Mouse (Mus musculus): ENCODE data around the gene Phrf1. TPM values are rescaled to one million over a fixed set of nuclear protein-coding genes. Genes with fewer than 3 reads are reported as not detected.
A peak's percentile ranks its signal among the peaks of the same experiment; 100 is the strongest.

The Phrf1 gene
- 99.5 and 99.9 TPM in 2 replicates for polyA plus RNA-seq (2011; ENCODE audit: insufficient read depth, insufficient read length, low read depth, missing spikeins)

- Histone ChIP-seq H3K27ac (ENCODE audit: insufficient read depth, low read length) (peak within 1 kb of the TSS; percentile 32; the same call in 1 of the 2 replicates), H3K36me3 (ENCODE audit: control insufficient read depth, insufficient read depth, low read length, poor library complexity, severe bottlenecking) (peaks cover 23% of the 10 kb centered on the region), H3K4me1 (ENCODE audit: control insufficient read depth, insufficient read depth, low read length) (no peaks in the 10 kb centered on the region), H3K9me3 (replicated peaks; ENCODE audit: control insufficient read depth, insufficient read depth, low read length, poor library complexity, severe bottlenecking) (no peaks in the 10 kb centered on the region), H3K4me3 (ENCODE audit: low read depth, low read length) (peak within 1 kb of the TSS; percentile 84), H3K9ac (ENCODE audit: low read depth, poor library complexity, severe bottlenecking) (peak within 1 kb of the TSS; percentile 82), H3K27me3 (ENCODE audit: control insufficient read depth, insufficient read depth, low read length, poor library complexity, severe bottlenecking) (no peaks in the 10 kb centered on the region)
- TF ChIP-seq POLR2A (IDR thresholded peaks at IDR 0.05; ENCODE audit: insufficient read depth, low read length) = no peak
- TF ChIP-seq CTCF (IDR thresholded peaks at IDR 0.05; ENCODE audit: low read depth, low read length) = peak; percentile 85
- TF ChIP-seq EP300 (IDR thresholded peaks at IDR 0.05; ENCODE audit: insufficient read depth, low read depth, low read length) = no peak
Observed at GRCm38 (mm10) chr7:141228279-141229067, at the start of gene Phrf1. Phrf1 (plus strand) TSS chr7:141228784.

DNA sequence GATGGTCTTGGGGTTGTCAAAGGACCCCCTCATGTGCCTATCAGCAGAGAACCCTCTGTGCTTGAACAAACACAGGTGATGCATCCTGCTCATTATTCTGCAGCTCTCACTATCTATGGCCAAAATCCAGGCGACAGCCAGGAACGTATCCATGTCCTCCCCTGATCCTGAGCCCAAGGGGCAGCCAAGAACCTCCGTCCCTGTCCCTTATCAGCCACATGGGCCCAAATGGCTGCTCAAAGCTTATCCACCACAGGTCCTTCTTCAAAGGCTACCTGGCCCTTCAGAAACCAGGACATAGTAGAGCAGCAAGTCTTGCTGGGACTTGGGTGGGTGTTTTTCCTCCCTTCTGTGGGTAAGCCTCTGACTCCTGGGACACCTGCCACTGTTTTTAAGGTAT, 40.4 kb upstream of the Phrf1 start:
- no peak overlapping the region for H3K4me3 ChIP-seq (ENCODE audit: low read depth, low read length)
- peaks cover 7% of the 10 kb centered on the region for H3K4me1 ChIP-seq (ENCODE audit: control insufficient read depth, insufficient read depth, low read length)
- no peaks in the 10 kb centered on the region for H3K27me3 ChIP-seq (ENCODE audit: control insufficient read depth, insufficient read depth, low read length, poor library complexity, severe bottlenecking)
- no peak overlapping the region for H3K9ac ChIP-seq (ENCODE audit: low read depth, poor library complexity, severe bottlenecking)
- H3K27ac ChIP-seq (ENCODE audit: insufficient read depth, low read length) = no peak overlapping the region
- peaks cover 13% of the 10 kb centered on the region for H3K36me3 ChIP-seq (ENCODE audit: control insufficient read depth, insufficient read depth, low read length, poor library complexity, severe bottlenecking)
- no peak for TF ChIP-seq EP300 (IDR thresholded peaks at IDR 0.05; ENCODE audit: insufficient read depth, low read depth, low read length)
- H3K9me3 ChIP-seq (replicated peaks; ENCODE audit: control insufficient read depth, insufficient read depth, low read length, poor library complexity, severe bottlenecking) = no peaks in the 10 kb centered on the region

DNA sequence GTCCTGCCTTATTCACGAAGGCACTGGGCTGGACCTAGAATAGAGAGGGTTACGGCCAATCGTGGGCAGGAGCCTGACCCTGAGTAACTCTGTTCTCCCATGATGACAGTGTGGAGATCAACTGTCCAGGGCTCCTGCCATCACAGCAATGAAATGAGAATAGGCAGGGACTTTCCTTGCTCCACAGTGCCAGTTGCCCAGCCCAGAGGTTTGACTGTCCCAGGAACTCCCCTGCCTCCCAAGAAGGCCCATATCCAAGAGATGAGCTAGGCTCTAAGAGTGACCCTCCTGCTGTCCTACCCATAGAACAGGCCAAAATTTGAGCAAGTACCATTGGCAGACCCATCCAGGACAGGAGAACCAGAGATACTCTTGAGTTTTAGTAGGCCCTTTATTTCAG, 39.9 kb upstream of the Phrf1 start:
- Histone ChIP-seq H3K27me3 (ENCODE audit: control insufficient read depth, insufficient read depth, low read length, poor library complexity, severe bottlenecking) (no peaks in the 10 kb centered on the region), H3K4me1 (ENCODE audit: control insufficient read depth, insufficient read depth, low read length) (peaks cover 7% of the 10 kb centered on the region), H3K36me3 (ENCODE audit: control insufficient read depth, insufficient read depth, low read length, poor library complexity, severe bottlenecking) (peaks cover 13% of the 10 kb centered on the region), H3K9me3 (replicated peaks; ENCODE audit: control insufficient read depth, insufficient read depth, low read length, poor library complexity, severe bottlenecking) (no peaks in the 10 kb centered on the region), H3K27ac (ENCODE audit: insufficient read depth, low read length) (no peak overlapping the region), H3K9ac (ENCODE audit: low read depth, poor library complexity, severe bottlenecking) (no peak overlapping the region), H3K4me3 (ENCODE audit: low read depth, low read length) (no peak overlapping the region)
- no peak for TF ChIP-seq EP300 (IDR thresholded peaks at IDR 0.05; ENCODE audit: insufficient read depth, low read depth, low read length)
- TF ChIP-seq CTCF (IDR thresholded peaks at IDR 0.05; ENCODE audit: low read depth, low read length) = no peak
- no peak for TF ChIP-seq POLR2A (IDR thresholded peaks at IDR 0.05; ENCODE audit: insufficient read depth, low read length)

GRCm38 (mm10) chr7:141190220-141190619, 38.4 kb upstream of the Phrf1 start:
- H3K9ac ChIP-seq (ENCODE audit: low read depth, poor library complexity, severe bottlenecking) = no peak overlapping the region
- no peak overlapping the region for H3K4me3 ChIP-seq (ENCODE audit: low read depth, low read length)
- H3K9me3 ChIP-seq (replicated peaks; ENCODE audit: control insufficient read depth, insufficient read depth, low read length, poor library complexity, severe bottlenecking) = no peaks in the 10 kb centered on the region
- peaks cover 7% of the 10 kb centered on the region for H3K4me1 ChIP-seq (ENCODE audit: control insufficient read depth, insufficient read depth, low read length)
- H3K36me3 ChIP-seq (ENCODE audit: control insufficient read depth, insufficient read depth, low read length, poor library complexity, severe bottlenecking) = peaks cover 13% of the 10 kb centered on the region
- H3K27me3 ChIP-seq (ENCODE audit: control insufficient read depth, insufficient read depth, low read length, poor library complexity, severe bottlenecking) = no peaks in the 10 kb centered on the region
- TF ChIP-seq CTCF (IDR thresholded peaks at IDR 0.05; ENCODE audit: low read depth, low read length) (no peak), POLR2A (IDR thresholded peaks at IDR 0.05; ENCODE audit: insufficient read depth, low read length) (no peak), EP300 (IDR thresholded peaks at IDR 0.05; ENCODE audit: insufficient read depth, low read depth, low read length) (no peak)
- no peak overlapping the region for H3K27ac ChIP-seq (ENCODE audit: insufficient read depth, low read length)

DNA sequence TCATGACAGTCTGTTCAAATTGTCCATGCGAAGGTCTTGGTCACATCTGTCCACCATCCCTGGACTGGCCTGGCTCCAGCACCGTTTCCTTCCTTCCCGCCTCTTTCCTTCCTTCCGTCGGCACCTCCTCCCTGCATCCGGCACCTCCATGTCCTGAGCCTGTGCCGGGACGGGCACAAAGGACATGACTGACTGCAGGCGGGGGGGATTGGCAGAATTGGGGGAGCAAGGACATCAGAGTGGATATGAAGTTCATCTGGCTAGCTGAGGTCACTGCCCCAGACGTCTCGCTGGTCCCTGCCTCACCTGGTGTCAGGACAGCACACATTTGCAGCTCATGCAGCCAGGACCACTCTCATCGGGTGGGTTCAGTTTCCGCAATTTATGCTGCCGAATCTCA, 37.5 kb upstream of the Phrf1 start:
- Histone ChIP-seq H3K9me3 (replicated peaks; ENCODE audit: control insufficient read depth, insufficient read depth, low read length, poor library complexity, severe bottlenecking) (no peaks in the 10 kb centered on the region), H3K36me3 (ENCODE audit: control insufficient read depth, insufficient read depth, low read length, poor library complexity, severe bottlenecking) (peaks cover 13% of the 10 kb centered on the region), H3K4me1 (ENCODE audit: control insufficient read depth, insufficient read depth, low read length) (peaks cover 7% of the 10 kb centered on the region), H3K27ac (ENCODE audit: insufficient read depth, low read length) (no peak overlapping the region), H3K4me3 (ENCODE audit: low read depth, low read length) (no peak overlapping the region), H3K27me3 (ENCODE audit: control insufficient read depth, insufficient read depth, low read length, poor library complexity, severe bottlenecking) (no peaks in the 10 kb centered on the region), H3K9ac (ENCODE audit: low read depth, poor library complexity, severe bottlenecking) (no peak overlapping the region)
- TF ChIP-seq EP300 (IDR thresholded peaks at IDR 0.05; ENCODE audit: insufficient read depth, low read depth, low read length) (no peak), POLR2A (IDR thresholded peaks at IDR 0.05; ENCODE audit: insufficient read depth, low read length) (no peak), CTCF (IDR thresholded peaks at IDR 0.05; ENCODE audit: low read depth, low read length) (no peak)
